Mouse (Mus musculus) activated CD4-positive, CD25-positive, alpha-beta regulatory T cell, adult 9 weeks (primary cell): ENCODE results near the gene Actr1b. TPM values are rescaled to one million over a fixed set of nuclear protein-coding genes. Genes with fewer than 3 reads are reported as not detected.

ENCODE experiments used
- polyA plus RNA-seq: library from polyadenylated mRNA; unstranded; fragments of 100-300 nt; shearing (Covaris generic); gene quantifications from one replicate; pipeline ENCODE4 v1.2.1, GENCODE M21; 2017

Actr1b gene
- 64.1 TPM for polyA plus RNA-seq

DNA sequence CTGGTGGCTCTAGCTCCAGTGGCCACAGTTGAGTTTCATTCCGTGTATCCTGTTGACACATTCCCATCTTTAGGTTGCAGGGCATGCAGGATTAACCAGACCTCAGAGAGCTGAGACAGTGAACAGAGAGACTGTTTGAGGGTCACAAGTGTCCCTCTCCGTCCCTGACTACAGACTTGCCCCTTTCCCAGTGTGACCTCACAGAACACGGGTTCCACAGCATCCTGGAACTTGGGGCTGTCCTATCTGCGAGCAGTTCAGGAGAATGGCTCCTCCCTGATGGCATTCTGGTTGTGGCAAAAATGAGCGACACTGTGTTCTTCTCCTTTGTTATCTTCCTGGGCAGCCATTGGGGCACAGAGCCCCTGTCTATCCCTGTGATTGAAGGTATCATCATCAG, at the start of gene Actr1b:
Gene Actr1b, minus strand, starts transcription at position 112 of the 400 bp plus-strand sequence.

DNA sequence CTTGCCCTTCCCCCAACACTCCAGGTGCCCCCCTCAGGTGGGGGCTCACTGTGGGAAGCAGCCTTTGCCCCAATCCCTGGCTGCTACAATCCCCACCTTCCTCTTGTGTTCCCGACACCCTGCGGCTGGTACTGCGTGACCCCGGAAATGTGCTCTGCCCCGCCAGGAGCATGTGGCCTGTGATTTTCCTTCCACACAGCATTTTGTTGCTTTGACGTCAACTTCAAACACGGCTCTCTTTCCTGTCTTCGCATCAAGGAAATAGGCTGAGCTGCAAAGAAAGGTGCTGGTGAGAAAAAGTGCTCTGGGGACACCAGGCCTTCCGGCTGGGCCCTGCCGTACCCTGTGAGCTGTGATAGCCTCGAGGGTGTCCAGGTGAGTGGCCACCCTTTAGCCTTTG, 47.3 kb upstream of the Actr1b start, which contains the start of gene Zap70:
Gene Zap70, plus strand, starts transcription at position 231 of the 400 bp plus-strand sequence.

DNA sequence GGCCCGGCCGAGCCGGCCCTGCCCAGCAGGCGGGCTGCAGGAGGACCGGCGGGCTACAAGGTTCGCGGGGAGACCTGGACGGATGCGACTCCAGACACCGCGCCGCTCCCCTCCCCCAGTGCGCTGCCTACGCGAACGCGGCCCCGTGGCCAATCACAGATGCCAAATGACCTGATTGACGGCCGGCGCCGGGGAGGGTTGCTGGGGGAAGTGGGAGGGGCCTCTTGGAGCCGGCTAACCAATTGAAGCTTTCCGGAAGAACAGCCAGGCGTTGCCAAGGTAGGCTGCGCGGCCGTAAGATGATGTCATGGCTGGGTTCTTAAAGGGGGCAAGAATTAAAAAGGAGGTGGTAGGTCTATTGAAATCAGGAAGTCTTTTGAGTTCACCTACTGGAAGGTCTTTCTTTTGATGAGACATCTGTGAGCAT, 4.4 kb downstream of the Actr1b start, which contains the start of gene 4933424G06Rik:
Gene 4933424G06Rik, plus strand, starts transcription at position 296 of the 427 bp plus-strand sequence.

DNA sequence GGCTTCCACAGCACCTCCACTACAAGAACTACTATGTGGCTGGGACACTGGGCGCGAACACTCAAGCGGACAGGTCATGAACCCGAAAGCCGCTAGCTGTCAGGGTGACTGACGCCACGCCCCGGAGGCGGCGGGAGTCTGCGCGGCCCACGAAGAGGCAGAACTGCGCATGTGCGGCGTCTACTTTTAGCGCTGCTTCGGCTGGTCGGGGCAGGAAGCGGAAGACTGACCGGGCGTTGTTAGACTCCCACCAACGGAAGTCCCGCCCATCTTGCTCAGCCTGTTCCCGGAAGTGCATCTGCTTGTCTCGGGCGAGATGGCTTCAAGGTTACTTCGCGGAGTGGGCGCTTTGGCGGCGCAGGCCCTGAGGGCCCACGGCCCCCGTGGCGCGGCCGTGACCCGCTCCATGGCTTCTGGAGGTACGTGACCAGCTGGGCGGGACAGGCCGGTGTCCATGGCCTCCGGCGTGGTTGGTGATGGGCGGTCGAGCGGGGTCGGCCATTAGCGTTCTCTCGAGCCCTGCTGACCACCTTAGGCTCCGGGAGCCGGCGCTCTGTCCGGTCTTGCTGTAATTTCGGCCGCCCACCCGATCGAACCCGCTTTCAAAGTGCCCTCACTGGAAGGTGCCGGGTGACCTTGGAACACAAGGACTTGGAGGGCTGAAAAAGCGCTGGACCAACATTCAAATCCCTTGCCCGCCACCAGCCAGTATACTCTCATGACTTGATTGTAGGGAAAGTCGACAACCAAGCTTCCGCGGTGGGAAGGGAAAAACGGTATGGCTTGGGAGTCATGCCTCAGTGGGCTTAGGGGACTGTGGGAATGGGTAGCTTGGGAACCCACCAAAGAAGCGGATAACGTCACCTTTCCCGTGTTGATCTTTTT, 22.7 kb downstream of the Actr1b start, which contains the start of gene Cox5b:
Gene Cox5b, plus strand, starts transcription at position 179 of the 885 bp plus-strand sequence.

DNA sequence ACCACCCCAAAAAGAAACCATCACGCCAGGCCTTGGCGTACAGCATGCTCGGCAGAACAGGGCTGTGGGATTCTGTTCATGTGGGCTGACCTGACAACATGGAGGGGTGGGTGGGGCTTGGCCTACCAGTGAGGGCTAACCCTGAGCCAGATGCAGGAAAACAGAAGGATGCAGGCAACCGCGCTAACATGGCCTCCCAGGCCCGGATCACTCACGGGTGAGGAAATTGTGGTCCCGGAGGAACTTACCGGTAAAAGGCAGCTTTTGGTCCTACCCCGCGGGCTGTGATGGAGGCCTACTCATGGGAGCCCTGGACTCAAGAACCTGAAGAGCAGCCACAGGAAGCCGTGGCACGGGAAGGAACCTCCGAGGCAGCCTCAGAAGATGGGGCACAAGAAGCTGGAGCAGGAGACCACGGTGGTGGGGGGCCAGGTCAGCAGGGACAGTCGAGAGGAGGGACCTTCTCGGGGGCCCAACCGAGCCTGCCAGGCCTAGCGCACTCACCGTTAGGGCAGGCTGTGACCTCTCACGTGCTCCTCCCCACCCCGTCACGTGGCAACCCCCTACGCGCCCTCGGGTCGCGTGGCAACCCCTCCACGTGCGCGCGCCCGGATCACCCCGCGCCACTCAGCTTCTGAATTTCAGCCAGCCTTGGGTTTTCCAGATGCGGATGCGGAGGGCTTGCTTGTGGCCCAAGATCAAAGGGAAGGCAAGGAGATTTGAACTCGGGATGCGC, 31.4 kb downstream of the Actr1b start, which contains the start of gene Fam178b:
Gene Fam178b, minus strand, starts transcription at position 564 of the 736 bp plus-strand sequence.

Other genes with a start within 250 kb of the Actr1b start
- 2.3 TPM for gene Cnnm4, start 242.8 kb downstream of the Actr1b start, polyA plus RNA-seq
- 2.4 TPM for gene Cnnm3, start 202.6 kb downstream of the Actr1b start, polyA plus RNA-seq
- gene Ankrd23, start 177.5 kb downstream of the Actr1b start, polyA plus RNA-seq, result 34.8 TPM
- not detected for gene Gm42417, start 175.0 kb downstream of the Actr1b start, polyA plus RNA-seq
- gene Ankrd39, start 167.0 kb downstream of the Actr1b start, polyA plus RNA-seq, result 43.2 TPM
- 0.70 TPM for gene Sema4c, start 156.1 kb downstream of the Actr1b start, polyA plus RNA-seq
- not detected for gene Fam178b, start 31.2 kb downstream of the Actr1b start, polyA plus RNA-seq
- 557 TPM for gene Cox5b, start 23.0 kb downstream of the Actr1b start, polyA plus RNA-seq
- not detected for gene 4933424G06Rik, start 4.3 kb downstream of the Actr1b start, polyA plus RNA-seq
- 223 TPM for gene Zap70, start 47.4 kb upstream of the Actr1b start, polyA plus RNA-seq
- gene Tmem131, start 229.2 kb upstream of the Actr1b start, polyA plus RNA-seq, result 7.4 TPM